Mouse (Mus musculus): ENCODE measurements around the gene Immp1l. TPM values are rescaled to one million over a fixed set of nuclear protein-coding genes. Genes with fewer than 3 reads are reported as not detected.
A peak's percentile ranks its signal among the peaks of the same experiment; 100 is the strongest.

The Immp1l gene
- total RNA-seq (2022), result 10 to 100 TPM; 24.5 to 30.9 (median 27.4) TPM

GRCm38 (mm10) chr2:105903896-105904756 lies at the start of gene Immp1l, which contains the start of gene Elp4:
TSS of gene Immp1l (plus strand) at chr2:105904638.
TSS of gene Elp4 (minus strand) at chr2:105904564.
- DNase-seq (ENCODE audit: low spot score in 2 of 2), result peak; percentile 97 to 98

GRCm38 (mm10) chr2:105854740-105855139 lies 49.7 kb upstream of the Immp1l start:
- peak in 1 of 2 experiments; percentile 31 for DNase-seq (ENCODE audit: low spot score in 2 of 2)

- DNase-seq (ENCODE audit: low spot score in 2 of 2), result no peak
Observed at GRCm38 (mm10) chr2:105873403-105873802, 31.0 kb upstream of the Immp1l start.

- DNase-seq (ENCODE audit: low spot score in 2 of 2), result no peak
Observed at GRCm38 (mm10) chr2:105890816-105891215, 13.6 kb upstream of the Immp1l start.

GRCm38 (mm10) chr2:105904757-105905146 lies 314 bp downstream of the Immp1l start:
- DNase-seq (ENCODE audit: low spot score in 2 of 2), result no peak

- DNase-seq (ENCODE audit: low spot score in 2 of 2), result no peak
Observed at GRCm38 (mm10) chr2:105908351-105908750, 3.9 kb downstream of the Immp1l start.

GRCm38 (mm10) chr2:105910611-105911010 lies 6.2 kb downstream of the Immp1l start:
- no peak for DNase-seq (ENCODE audit: low spot score in 2 of 2)

- DNase-seq (ENCODE audit: low spot score in 2 of 2), result no peak
Observed at GRCm38 (mm10) chr2:105913655-105914366, 9.4 kb downstream of the Immp1l start.

- no peak for DNase-seq (ENCODE audit: low spot score in 2 of 2)
Observed at GRCm38 (mm10) chr2:105916671-105917070, 12.2 kb downstream of the Immp1l start.

- DNase-seq (ENCODE audit: low spot score in 2 of 2), result no peak
Observed at GRCm38 (mm10) chr2:105917623-105918346, 13.3 kb downstream of the Immp1l start.

GRCm38 (mm10) chr2:105950131-105950530 lies 45.7 kb downstream of the Immp1l start:
- no peak for DNase-seq (ENCODE audit: low spot score in 2 of 2)

GRCm38 (mm10) chr2:105951350-105951940 lies 47.0 kb downstream of the Immp1l start:
- no peak for DNase-seq (ENCODE audit: low spot score in 2 of 2)

GRCm38 (mm10) chr2:105953862-105954261 lies 49.4 kb downstream of the Immp1l start:
- DNase-seq (ENCODE audit: low spot score in 2 of 2), result no peak

- DNase-seq (ENCODE audit: low spot score in 2 of 2), result no peak
Observed at GRCm38 (mm10) chr2:105963447-105963846, 59.0 kb downstream of the Immp1l start.

GRCm38 (mm10) chr2:105973941-105974340 lies 69.5 kb downstream of the Immp1l start:
- DNase-seq (ENCODE audit: low spot score in 2 of 2), result no peak

GRCm38 (mm10) chr2:105978065-105978464 lies 73.6 kb downstream of the Immp1l start:
- DNase-seq (ENCODE audit: low spot score in 2 of 2), result no peak

- DNase-seq (ENCODE audit: low spot score in 2 of 2), result no peak
Observed at GRCm38 (mm10) chr2:105985206-105985605, 80.8 kb downstream of the Immp1l start.

- DNase-seq (ENCODE audit: low spot score in 2 of 2), result no peak
Observed at GRCm38 (mm10) chr2:105987131-105987530, 82.7 kb downstream of the Immp1l start.

GRCm38 (mm10) chr2:105987999-105988398 lies 83.6 kb downstream of the Immp1l start:
- DNase-seq (ENCODE audit: low spot score in 2 of 2), result no peak

- DNase-seq (ENCODE audit: low spot score in 2 of 2), result peak; percentile 85 to 92
Observed at GRCm38 (mm10) chr2:106002835-106003739, 98.6 kb downstream of the Immp1l start, which contains the start of gene Dnajc24. TSS of gene Dnajc24 (minus strand) at chr2:106003549.
